Mouse (Mus musculus) spleen, adult 2 months (tissue): Measurements from ENCODE around the gene Coro1c. TPM values are rescaled to one million over a fixed set of nuclear protein-coding genes. Genes with fewer than 3 reads are reported as not detected.

Experiments
- DNase-seq, 2 experiments: peaks; one replicate each; pipeline versions ENCODE4 v3.0.0 to v3.0.0-alpha.2; 2012 to 2021; ENCODE audit warnings: low spot score in 2 of 2, low read depth in 1 of 2
- H3K27ac ChIP-seq: fragments of 200-500 bp; 2 replicates; pipeline ENCODE4 v1.5.1; 2012; ENCODE audit warnings: low read length, inconsistent platforms; ENCODE audit not compliant: insufficient read depth
- H3K27me3 ChIP-seq: fragments of 200-500 bp; 2 replicates; pipeline ENCODE4 v1.6.1; 2012; ENCODE audit warnings: mild to moderate bottlenecking, moderate library complexity, low read length, inconsistent platforms; ENCODE audit not compliant: control insufficient read depth, insufficient read depth
- H3K36me3 ChIP-seq: fragments of 200-500 bp; 2 replicates; pipeline ENCODE4 v1.6.1; 2012; ENCODE audit warnings: mild to moderate bottlenecking, low read length, inconsistent platforms; ENCODE audit not compliant: control insufficient read depth, insufficient read depth
- H3K4me1 ChIP-seq: fragments of 200-500 bp; 2 replicates; pipeline ENCODE4 v1.6.1; 2011; ENCODE audit warnings: inconsistent platforms; ENCODE audit not compliant: control insufficient read depth, insufficient read depth, insufficient read length
- H3K4me3 ChIP-seq: fragments of 200-500 bp; 2 replicates; pipeline ENCODE4 v1.5.1; 2011; ENCODE audit warnings: mild to moderate bottlenecking, inconsistent platforms; ENCODE audit not compliant: insufficient read depth, insufficient read length; ENCODE audit errors: extremely low read depth
- CTCF ChIP-seq: fragments of 200-500 bp; IDR thresholded peaks from 2 replicates; pipeline ENCODE4 v1.5.1; 2011; ENCODE audit warnings: mild to moderate bottlenecking, inconsistent platforms; ENCODE audit not compliant: insufficient read depth, insufficient read length, insufficient replicate concordance; ENCODE audit errors: extremely low read depth
- POLR2A ChIP-seq: fragments of 200-500 bp; IDR thresholded peaks from 2 replicates; pipeline ENCODE4 v1.6.1; 2011; ENCODE audit warnings: low read depth, low read length, inconsistent platforms
- WGBS: fragments of 180-500 bp; shearing (Covaris S2); methylation state at CpG from one replicate; pipeline ENCODE4 v1.1.7; 2018; 5-methylcytosine and 5-hydroxymethylcytosine counted together
- polyA plus RNA-seq: library from polyadenylated mRNA; depleted of rRNA; stranded (reverse); fragments of >200 nt; gene quantifications from 2 replicates; pipeline ENCODE4 v1.2.3, GENCODE M21; 2012

The Coro1c gene
- polyA plus RNA-seq, 1 experiment, result 38.3 TPM

- no peak for TF ChIP-seq POLR2A
- TF ChIP-seq CTCF, result no peak
- peaks cover 20% of the 10 kb centered on the region for H3K36me3 ChIP-seq
- no peaks in the 10 kb centered on the region for H3K27me3 ChIP-seq
- H3K4me1 ChIP-seq, result no peaks in the 10 kb centered on the region
- WGBS, result 96% methylated on average over 10 of the region's 10 CpGs
- no peak overlapping the region for H3K4me3 ChIP-seq
- no peak for DNase-seq
- no peak overlapping the region for H3K27ac ChIP-seq
Measured at GRCm38 (mm10) chr5:113853541-113853940, 55.0 kb downstream of the Coro1c start.

GRCm38 (mm10) chr5:113852463-113852862 is 56.1 kb downstream of the Coro1c start:
- TF ChIP-seq CTCF, result no peak
- TF ChIP-seq POLR2A, result no peak
- Histone ChIP-seq H3K27me3 (no peaks in the 10 kb centered on the region), H3K4me3 (no peak overlapping the region), H3K4me1 (no peaks in the 10 kb centered on the region), H3K36me3 (peaks cover 27% of the 10 kb centered on the region), H3K27ac (no peak overlapping the region)
- DNase-seq, result no peak
- 93% methylated on average over 7 of the region's 7 CpGs for WGBS

DNA sequence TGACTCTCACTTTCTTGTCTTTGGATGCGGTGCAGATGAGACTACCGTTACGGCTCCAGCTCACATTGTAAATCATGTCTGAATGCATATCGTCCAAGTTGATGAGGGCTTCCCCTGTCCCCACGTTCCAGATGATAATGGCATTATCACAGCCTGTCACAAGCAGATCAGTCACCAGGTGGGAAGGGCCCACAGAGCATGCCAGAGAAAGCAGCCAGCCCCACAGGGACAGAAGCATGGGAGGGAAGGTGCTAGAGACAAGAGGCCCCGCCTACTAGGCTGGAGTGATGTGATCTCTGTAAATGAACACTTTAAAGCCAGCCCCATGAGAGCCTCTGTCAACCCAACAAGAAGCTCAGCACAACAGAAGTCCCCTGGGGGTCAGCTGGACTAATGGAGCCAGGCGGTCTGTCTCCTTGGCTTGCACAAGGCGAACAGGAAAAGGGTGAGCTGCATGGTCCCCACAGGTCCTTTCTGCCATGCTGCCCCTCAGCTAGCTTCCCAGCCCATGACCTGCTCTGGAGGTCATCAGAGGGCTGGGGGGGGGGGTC is 57.8 kb downstream of the Coro1c start:
- no peak for DNase-seq
- H3K4me3 ChIP-seq, result no peak overlapping the region
- H3K27me3 ChIP-seq, result no peaks in the 10 kb centered on the region
- no peaks in the 10 kb centered on the region for H3K4me1 ChIP-seq
- H3K27ac ChIP-seq, result no peak overlapping the region
- peaks cover 39% of the 10 kb centered on the region for H3K36me3 ChIP-seq
- no peak for TF ChIP-seq POLR2A
- no peak for TF ChIP-seq CTCF
- 84% methylated on average over 8 of the region's 8 CpGs for WGBS

DNA sequence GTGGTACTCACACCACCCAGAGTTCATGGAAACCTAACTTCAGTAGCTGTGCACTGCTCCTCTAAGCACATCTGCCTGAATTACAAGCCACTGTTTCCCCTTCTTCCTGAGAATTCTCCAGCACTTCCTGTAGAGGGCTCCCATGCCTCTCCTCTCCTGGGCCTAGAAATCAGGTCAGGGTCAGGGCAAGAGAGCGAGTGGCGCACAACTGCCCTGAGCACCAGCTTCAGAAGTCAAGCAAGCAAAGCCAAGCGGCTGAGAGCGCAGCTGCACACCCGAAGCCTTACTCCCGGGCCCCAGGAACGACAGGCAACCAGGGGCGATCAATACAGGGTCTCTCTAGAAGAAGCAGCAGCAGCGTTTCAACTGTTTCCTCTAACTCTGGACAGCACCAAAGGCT is 60.9 kb downstream of the Coro1c start:
- no peak overlapping the region for H3K4me3 ChIP-seq
- peaks cover 50% of the 10 kb centered on the region for H3K36me3 ChIP-seq
- TF ChIP-seq CTCF, result no peak
- no peak for TF ChIP-seq POLR2A
- H3K27ac ChIP-seq, result no peak overlapping the region
- H3K27me3 ChIP-seq, result no peaks in the 10 kb centered on the region
- H3K4me1 ChIP-seq, result peaks cover 3% of the 10 kb centered on the region; the same call in 1 of the 2 replicates
- DNase-seq, result no peak
- 92% methylated on average over 9 of the region's 9 CpGs for WGBS

DNA sequence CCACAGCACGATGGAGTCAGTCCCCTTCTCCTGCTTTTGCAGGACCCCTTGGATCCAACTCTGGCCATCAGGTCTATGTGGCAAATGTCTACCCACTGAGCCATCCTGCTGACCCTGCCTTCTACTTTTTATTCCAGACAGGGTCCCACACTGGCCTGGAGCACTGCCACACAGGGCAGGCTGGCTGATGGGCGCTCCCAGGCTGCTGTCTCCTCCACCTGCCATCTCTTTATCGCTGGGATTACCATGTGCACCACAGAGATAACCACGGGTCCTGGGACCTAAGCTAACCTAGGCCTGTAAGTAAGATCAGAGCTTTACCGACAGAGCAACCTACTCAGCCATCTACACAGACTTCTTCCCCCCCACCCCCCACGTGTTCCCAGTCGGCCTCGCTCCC is 61.9 kb downstream of the Coro1c start:
- Histone ChIP-seq H3K27me3 (no peaks in the 10 kb centered on the region), H3K4me1 (peaks cover 8% of the 10 kb centered on the region; the same call in 1 of the 2 replicates), H3K4me3 (no peak overlapping the region), H3K36me3 (peaks cover 46% of the 10 kb centered on the region), H3K27ac (no peak overlapping the region)
- no peak for DNase-seq
- WGBS, result 83% methylated on average over 8 of the region's 8 CpGs
- TF ChIP-seq CTCF (no peak), POLR2A (no peak)

GRCm38 (mm10) chr5:113845627-113846026 is 62.9 kb downstream of the Coro1c start:
- TF ChIP-seq POLR2A (no peak), CTCF (no peak)
- no peak overlapping the region for H3K27ac ChIP-seq
- WGBS, result 91% methylated on average over 8 of the region's 8 CpGs
- DNase-seq, result no peak
- H3K36me3 ChIP-seq, result peaks cover 39% of the 10 kb centered on the region
- no peak overlapping the region for H3K4me3 ChIP-seq
- no peaks in the 10 kb centered on the region for H3K27me3 ChIP-seq
- peaks cover 9% of the 10 kb centered on the region; the same call in 1 of the 2 replicates for H3K4me1 ChIP-seq

DNA sequence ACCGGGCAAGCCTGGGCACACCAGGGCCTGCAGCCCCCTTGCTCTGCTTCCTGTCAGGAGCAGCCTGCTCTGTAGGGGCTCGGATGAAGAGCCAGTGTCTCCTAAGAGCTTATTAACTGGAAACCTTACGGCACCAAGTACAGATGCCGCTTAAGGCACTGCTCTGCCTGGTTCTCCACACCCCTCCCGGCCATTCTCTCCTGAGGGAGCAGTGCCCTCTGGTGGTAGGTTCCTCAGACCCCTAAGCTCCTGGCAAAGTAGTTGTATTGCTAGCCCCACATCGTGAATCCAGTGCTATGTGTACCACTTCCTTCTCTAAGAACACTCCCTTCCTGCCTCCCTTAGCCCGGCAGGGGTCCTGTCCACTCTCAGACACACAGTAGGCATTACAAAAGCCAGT is 63.8 kb downstream of the Coro1c start:
- WGBS, result 20% methylated on average over 7 of the region's 7 CpGs
- Histone ChIP-seq H3K4me1 (peaks cover 9% of the 10 kb centered on the region; the same call in 1 of the 2 replicates), H3K4me3 (no peak overlapping the region), H3K27ac (no peak overlapping the region), H3K36me3 (peaks cover 34% of the 10 kb centered on the region), H3K27me3 (no peaks in the 10 kb centered on the region)
- TF ChIP-seq POLR2A (no peak), CTCF (peak; percentile 91)
- DNase-seq, result peak; percentile 76 to 88
